Comparison of ENCODE assay signal across 8 mouse cellular contexts in genomic region chr8:44938643-44938979, GRCm38 (mm10). TPM values are rescaled to one million over a fixed set of nuclear protein-coding genes. Genes with fewer than 3 reads are reported as not detected.
DNase-seq lines count a peak whose midpoint lies in the region; ATAC-seq and TF ChIP-seq lines count a peak whose summit lies in the region.

No protein-coding gene starts in this region.

- H3K4me1 ChIP-seq in erythroblast, embryonic 14.5 days (ENCODE audit: control insufficient read depth) = no peaks in the 10 kb centered on the region
- H3K4me1 ChIP-seq in testis, adult 2 months (ENCODE audit: control insufficient read depth, insufficient read depth, low read length) = peaks cover 7% of the 10 kb centered on the region
- 0 out of 2 replicates have a peak, but pooled peaks cover 4% of the 10 kb centered on the region for H3K4me1 ChIP-seq in liver, embryonic 12.5 days

- no peaks in the 10 kb centered on the region for H3K36me3 ChIP-seq in erythroblast, embryonic 14.5 days (ENCODE audit: control insufficient read depth)
- H3K36me3 ChIP-seq in testis, adult 2 months (ENCODE audit: control insufficient read depth, insufficient read depth, low read length) = no peaks in the 10 kb centered on the region
- H3K36me3 ChIP-seq in liver, embryonic 12.5 days = no peaks in the 10 kb centered on the region

- no peak for TF ChIP-seq POLR2A in testis, adult 2 months (IDR thresholded peaks at IDR 0.05; ENCODE audit: control insufficient read depth, low read depth, low read length)

- H3K27ac ChIP-seq in testis, adult 2 months (ENCODE audit: control insufficient read depth, insufficient read depth, low read depth, low read length) = peak overlapping the region; percentile 12; the same call in 1 of the 2 replicates
- 0 out of 2 replicates have a peak overlapping the region, but pooled peaks have one; percentile 54 for H3K27ac ChIP-seq in liver, embryonic 12.5 days

- H3K9ac ChIP-seq in liver, embryonic 12.5 days = peak overlapping the region; percentile 48; the same call in 1 of the 2 replicates

- H3K27me3 ChIP-seq in erythroblast, embryonic 14.5 days (ENCODE audit: control insufficient read depth) = peaks cover 60% of the 10 kb centered on the region
- no peaks in the 10 kb centered on the region for H3K27me3 ChIP-seq in testis, adult 2 months (ENCODE audit: control insufficient read depth, insufficient read depth, low read length)
- peaks cover 67% of the 10 kb centered on the region for H3K27me3 ChIP-seq in liver, embryonic 12.5 days (replicated peaks)

- WGBS in liver, embryonic 12.5 days (ENCODE audit: insufficient replicate concordance) = 2% methylated on average over 12 of the region's 12 CpGs

- no peak for DNase-seq in testis, postnatal 14 days (ENCODE audit: low spot score)
- no peak for DNase-seq in adrenal gland, adult 8-10 months
- DNase-seq in urinary bladder, postnatal 4 days (ENCODE audit: low spot score in 2 of 2) = no peak
- DNase-seq in urinary bladder, postnatal 14 days (ENCODE audit: low spot score) = no peak

- ATAC-seq in erythroblast, adult 5-6 weeks (replicated peaks; ENCODE audit: low FRiP score, poor library complexity, severe bottlenecking) = no peak
- ATAC-seq in liver, embryonic 12.5 days = no peak

- no peak for TF ChIP-seq CTCF in testis, adult 2 months (IDR thresholded peaks at IDR 0.05; ENCODE audit: control insufficient read depth, insufficient read depth, insufficient replicate concordance, low read depth, low read length)

- peak overlapping the region; percentile 58 for H3K4me3 ChIP-seq in erythroblast, embryonic 14.5 days (replicated peaks)
- H3K4me3 ChIP-seq in testis, adult 2 months (ENCODE audit: control insufficient read depth, low read depth, low read length) = peak overlapping the region; percentile 79
- peak overlapping the region; percentile 56 for H3K4me3 ChIP-seq in liver, embryonic 12.5 days

- H3K4me2 ChIP-seq in liver, embryonic 12.5 days = peak overlapping the region; percentile 65

- H3K9me3 ChIP-seq in erythroblast, embryonic 14.5 days (ENCODE audit: control insufficient read depth, low read length) = no peaks in the 10 kb centered on the region; the same call in 1 of the 2 replicates
- H3K9me3 ChIP-seq in liver, embryonic 12.5 days (replicated peaks) = no peaks in the 10 kb centered on the region

RNA-seq across cellular contexts. Expression of gene Fat1, which starts 3.4 kb away (rescaled TPM):
- under 0.01 TPM in 2 replicates for polyA plus RNA-seq in erythroblast, embryonic 14.5 days (2012)
- under 0.01 TPM in 1 of 2 replicates, not detected in the other for total RNA-seq in erythroblast, adult 5-6 weeks (2015; ENCODE audit: low replicate concordance)
- 0.17 TPM in 1 of 2 replicates, not detected in the other for total RNA-seq in erythroblast, adult 5-6 weeks (2017; ENCODE audit: low replicate concordance)
- 9.1 and 10.4 TPM in 2 replicates for polyA plus RNA-seq in testis, adult 2 months (2012; rRNA removed)
- 1.8 TPM in 2 replicates for polyA plus RNA-seq in liver, embryonic 12.5 days (2016; fragmentation: Nextera tagmentation; extraction: Ambion mirVana)
- 10 to 100 TPM; 49.0 to 69.7 (median 55.0) TPM for total RNA-seq in adrenal gland, adult 8-10 months (2022)
